Mouse (Mus musculus) telencephalon, adult 2 months (tissue): ENCODE results near the gene 1700003F12Rik.

ENCODE experiments used
- DNase-seq: peaks from one replicate; pipeline ENCODE4 v3.0.0-alpha.2; 2011; ENCODE audit warnings: low read depth, low spot score

The 1700003F12Rik gene

DNA sequence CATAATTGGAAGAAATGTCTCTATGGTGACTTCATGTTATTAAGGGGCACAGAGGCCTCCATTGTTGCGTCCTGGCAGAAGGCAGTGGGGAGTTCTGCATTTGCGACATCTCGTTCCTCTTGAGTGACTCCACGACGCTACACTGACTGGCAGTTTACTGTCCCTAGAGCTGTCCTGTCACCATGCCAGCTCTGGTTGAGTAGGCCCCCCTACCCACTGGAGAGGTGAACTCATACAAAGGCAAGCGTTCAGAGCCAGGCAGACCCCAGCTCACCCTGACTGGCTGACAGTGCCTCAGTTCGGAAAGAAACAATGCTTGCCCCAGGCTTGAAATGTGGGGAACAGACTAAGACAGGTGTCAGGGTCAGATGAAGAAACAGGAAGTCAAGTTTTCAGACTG lies 27.4 kb downstream of the 1700003F12Rik start:
- DNase-seq = no peak

DNA sequence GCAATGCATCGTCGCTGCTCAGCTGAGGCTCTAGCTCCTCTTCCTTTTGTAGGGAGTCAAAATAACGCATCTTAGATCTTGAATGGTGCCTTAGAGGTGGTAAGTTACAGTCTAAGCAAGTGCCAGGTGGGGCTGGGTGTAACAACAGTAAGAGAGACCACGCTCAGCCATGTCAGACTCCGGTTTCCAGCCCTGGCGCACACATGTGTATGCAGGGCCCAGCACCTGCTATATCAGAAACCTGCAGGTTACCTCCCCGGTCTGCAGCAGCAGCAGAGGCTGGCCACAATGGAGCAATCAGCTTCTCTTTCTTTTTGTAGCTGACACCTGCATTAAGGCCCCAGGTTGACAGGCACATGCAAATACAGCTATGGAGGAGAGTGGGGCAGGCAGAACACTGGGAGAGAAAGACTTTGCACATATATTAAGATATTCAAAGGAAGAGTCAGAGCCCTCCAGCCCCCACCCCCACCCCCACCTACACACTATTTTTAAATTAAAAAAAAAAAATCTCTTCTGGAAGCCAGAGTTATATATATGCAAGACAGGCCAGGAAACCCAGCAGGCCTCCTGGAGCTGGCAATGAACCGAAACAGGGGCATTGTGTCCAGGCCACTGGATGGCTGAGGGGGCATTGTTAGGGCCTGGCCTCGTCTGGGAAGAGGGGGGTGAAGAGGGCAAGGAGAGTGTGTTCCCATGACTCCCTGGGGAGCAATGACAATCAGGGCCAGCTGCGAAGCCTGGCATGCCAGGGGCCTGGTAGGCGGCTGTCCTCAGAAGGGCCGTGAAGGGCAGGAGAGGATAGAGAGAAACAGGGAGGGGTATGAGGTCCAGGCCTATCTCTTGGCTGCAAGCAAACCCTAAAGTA lies 30.2 kb downstream of the 1700003F12Rik start:
- DNase-seq = no peak

DNA sequence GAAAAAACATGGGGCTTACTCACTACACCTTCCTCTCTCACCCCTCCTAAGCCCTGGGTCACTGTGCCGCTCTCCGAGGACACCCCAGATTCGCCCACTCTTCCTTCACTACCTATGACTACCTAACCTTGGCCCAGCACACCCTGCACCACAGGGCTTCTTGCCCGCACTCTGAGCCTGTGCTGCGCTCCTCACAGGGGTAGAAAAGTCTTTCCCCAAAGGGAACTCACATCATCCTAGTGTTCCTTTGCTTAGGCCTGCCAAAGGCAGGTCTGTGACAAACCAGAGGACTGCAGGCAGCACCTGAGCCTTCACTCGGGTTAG lies 30.8 kb downstream of the 1700003F12Rik start:
- no peak for DNase-seq

DNA sequence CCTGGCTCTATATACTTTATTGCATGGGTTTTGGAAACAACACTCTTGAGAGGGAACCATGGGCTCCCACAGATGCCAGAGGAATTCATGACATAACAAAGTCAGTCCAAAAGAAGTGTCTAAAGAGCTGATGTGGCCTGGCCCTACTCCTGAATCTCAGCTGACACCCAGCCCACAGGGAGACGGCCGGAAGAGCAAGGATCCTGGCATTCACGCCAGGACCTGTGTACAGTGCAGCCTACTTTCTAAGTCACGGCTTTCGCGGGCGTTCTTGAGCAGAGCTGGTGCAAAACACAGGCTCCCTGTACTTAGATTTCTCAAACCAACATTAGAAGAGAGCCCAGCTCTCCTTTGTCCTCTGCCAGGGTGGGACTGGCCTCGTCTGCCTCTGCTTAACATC lies 33.7 kb downstream of the 1700003F12Rik start:
- no peak for DNase-seq

DNA sequence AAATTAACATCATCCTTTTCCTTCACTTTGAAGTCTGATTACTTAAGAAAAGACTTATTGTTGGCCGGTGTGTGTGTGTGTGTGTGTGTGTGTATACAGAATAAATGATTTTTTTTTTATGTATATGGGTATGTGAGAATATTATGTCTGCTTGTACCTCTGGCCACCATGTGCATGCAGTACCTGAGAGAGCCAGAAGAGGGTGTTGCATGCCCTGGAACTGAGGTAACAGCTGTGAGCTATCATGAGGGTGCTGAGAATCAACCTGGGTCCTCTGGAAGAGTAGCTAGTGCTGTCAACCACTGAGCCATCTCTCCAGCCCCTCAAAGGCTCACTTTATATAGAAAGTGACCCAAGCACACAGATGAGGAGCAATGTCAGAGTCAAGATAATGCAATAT lies 34.5 kb downstream of the 1700003F12Rik start:
- DNase-seq = no peak

DNA sequence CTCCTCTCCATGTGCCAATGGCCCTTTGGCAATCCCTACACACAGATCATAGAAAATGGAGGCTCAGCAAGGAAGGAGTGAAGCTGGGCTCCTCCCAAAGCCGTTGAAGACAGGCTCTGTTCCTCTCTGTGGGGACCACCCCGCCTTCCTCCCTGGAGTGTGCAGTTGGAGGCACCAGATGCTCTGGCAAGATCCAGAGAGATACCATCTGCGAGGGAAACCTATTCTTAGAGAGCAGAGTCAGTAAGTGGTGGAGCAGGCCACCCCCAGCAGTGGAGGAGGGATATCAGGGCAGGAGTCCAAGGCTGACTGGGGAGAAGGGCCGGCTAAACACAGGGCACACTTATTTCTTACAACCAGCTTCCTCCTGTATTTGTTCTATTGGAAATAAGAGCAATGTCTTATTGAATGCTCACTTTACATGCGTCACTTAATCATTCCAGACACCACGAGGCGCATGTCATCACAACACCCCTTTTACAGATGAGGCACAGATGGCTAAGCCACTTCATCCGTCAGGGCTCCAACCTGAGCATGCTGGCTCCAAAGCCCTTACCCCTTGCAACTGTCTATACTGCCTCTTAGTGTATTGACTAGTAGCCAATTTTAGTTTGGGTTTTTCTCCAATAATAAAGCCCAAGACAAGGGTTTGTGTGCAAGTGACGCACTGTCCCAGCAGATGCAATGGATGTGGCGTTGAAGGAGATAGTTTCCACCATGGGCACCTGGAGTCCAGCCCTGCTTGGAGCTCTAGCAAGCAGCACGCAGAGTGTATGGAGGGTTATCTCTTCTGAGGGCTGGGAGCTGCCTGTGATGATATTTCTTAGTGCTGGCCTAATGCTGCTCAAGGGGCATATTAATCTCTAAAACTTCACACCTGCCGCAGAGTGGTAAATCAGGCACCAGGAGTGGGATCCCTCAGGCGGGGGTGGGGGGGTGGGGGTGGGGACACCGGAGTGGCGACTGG lies 37.3 kb downstream of the 1700003F12Rik start:
- DNase-seq = peak; percentile 95

DNA sequence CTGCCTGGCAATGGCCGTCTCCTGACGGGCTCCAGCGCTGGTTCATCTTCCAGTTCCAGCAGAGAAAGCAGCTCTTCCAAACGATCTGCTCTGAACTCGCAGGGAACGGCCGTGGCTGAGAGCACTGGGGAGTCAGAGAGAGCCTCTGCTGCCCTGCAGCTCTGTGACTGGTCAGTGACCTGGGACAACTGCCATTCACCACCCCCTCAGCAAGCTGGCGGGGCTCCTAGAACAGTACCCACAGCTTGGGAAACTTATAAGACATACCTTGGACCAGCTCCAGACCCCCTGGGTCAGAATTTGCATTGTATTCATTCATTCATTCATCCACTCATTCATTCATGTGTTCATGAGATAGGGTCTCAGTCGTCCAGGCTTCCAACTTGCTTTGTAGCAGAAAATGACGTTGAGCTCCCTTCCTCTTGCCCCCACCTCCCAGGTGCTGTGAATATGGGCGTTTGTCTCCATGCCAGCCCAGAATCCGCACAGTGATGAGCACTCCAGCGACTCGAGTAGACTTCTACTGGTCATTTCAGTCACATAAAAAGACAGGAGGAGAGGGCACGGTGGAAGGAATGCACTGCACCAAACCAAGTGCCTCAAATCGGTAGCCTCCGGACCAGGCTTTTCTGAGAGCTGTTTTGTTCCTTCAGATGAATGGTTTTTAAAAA lies 38.2 kb downstream of the 1700003F12Rik start:
- DNase-seq = no peak

DNA sequence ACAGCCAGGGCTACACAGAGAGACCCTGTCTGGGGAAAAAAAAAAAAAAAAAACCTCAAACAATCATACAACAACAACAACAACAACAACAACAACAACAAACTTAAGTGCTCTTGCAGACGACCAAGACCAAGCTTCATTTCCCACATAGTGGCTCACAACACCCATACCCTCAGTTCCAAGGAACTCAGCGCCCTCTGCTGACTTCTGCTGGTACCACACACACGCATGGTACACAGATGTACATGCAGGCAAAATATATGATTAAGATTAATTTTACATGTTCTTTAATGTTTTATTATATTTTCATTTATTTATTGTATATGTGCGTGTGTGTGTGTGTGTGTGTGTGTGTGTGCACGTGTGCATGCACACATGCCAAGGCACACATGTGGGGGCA lies 39.5 kb downstream of the 1700003F12Rik start:
- DNase-seq = no peak

DNA sequence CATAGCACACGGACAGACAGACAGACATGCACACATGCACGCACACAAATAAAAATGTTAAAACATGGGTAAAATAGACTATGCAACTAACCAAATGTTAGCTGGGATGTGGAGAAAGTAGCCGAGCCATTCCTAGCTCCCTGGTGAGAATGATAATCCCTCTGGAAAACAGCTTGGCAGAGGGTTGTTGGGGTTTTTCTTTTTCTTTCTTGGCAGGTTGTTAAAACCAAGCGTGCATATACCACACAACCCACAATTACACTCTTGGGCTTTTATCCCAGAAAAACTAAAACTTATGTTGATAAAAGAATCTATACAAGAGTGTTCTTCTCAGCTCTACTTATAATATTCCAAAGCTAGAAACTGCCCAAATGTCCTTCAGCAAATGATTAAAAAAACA lies 42.2 kb downstream of the 1700003F12Rik start:
- peak; percentile 79 for DNase-seq

DNA sequence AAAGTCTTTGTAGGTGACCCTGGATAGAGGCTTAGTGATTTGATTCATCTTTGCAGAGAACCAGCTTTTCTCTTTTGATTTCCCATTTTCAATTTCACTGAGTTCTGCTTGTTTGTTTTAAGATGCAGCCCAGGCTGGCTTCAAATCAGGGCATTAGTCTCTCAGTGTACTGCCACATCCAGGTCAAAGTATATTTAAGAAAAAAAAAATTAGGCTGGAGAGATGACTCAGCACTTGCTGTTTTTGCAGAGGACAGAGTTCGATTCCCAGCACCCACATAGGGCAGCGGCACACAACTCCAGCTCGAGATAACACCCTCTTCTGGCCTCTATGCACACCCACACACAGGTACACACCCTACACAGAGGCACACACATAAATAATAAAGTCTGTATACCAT lies 44.4 kb downstream of the 1700003F12Rik start:
- no peak for DNase-seq

DNA sequence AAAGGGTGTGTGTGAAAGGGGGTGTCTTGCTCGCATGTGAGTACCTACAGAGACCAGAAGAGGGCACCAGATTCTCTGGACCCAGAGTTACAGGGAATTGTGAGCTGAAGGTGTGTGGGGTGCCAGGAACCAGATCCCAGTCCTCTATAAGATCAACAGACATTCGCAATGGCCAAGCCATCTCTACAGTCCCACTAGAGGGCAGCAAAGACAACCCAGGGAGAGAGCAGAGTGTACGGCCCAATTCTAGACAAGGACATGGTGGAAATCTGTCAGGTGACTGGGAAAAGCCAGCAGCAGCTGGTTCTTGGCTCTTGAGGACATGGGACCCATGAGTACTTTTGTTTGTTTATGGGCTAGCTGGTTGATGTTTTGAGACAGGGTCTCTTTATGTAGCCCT lies 46.1 kb downstream of the 1700003F12Rik start:
- no peak for DNase-seq

DNA sequence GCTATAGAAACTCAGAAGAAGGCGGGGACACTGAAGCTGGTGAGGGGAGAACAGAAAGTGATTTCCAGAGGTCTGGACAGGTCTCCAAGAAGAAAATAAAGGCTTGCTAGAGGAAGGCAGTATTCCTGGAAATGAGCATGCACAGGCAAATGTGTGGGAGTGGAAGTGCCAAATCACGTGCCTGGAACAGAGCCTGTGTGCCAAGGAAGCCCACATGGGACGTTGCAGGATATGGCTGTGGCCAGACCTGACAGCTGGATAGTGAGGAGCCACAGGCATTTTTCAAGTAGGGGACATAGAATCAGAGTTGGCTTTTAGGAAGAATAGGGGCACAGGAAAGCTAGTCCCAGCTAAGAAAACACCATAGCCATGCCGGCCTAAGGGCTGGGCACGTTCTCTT lies 48.9 kb downstream of the 1700003F12Rik start:
- DNase-seq = no peak

DNA sequence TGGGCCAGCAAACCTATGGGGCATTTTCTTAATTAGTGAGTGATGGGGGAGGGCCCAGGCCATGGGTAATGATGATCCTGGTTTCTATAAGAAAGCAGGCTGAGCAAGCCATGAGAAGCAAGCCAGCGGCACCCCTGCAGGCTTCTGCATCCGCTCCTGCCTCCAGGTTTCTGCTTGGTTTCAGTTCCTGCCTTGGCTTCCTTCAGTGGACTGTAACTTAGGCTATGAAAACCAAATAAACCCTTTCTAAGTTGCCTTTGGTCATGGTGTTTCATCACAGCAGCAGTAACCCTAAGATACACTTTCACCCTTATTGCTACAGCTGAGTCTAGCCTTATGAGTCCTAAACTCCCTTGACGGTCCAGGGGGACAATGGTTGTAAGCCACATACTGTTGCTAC lies 50.5 kb downstream of the 1700003F12Rik start:
- no peak for DNase-seq
